Mouse (Mus musculus) ES-Bruce4 (cell line): Measurements from ENCODE around the gene Cgnl1. TPM values are rescaled to one million over a fixed set of nuclear protein-coding genes. Genes with fewer than 3 reads are reported as not detected.

ENCODE experiments used
- H3K27ac ChIP-seq: 2 replicates; pipeline ENCODE4 v1.5.1; 2012; ENCODE audit warnings: low read length, inconsistent platforms; ENCODE audit not compliant: insufficient read depth
- H3K27me3 ChIP-seq: 2 replicates; pipeline ENCODE4 v1.6.1; 2012; ENCODE audit warnings: mild to moderate bottlenecking, low read length, inconsistent platforms; ENCODE audit not compliant: control insufficient read depth, poor library complexity, insufficient read depth, severe bottlenecking
- H3K36me3 ChIP-seq: 2 replicates; pipeline ENCODE4 v1.6.1; 2012; ENCODE audit warnings: inconsistent platforms, mild to moderate bottlenecking, low read length, moderate library complexity; ENCODE audit not compliant: control insufficient read depth, poor library complexity, insufficient read depth, severe bottlenecking
- H3K4me1 ChIP-seq: one replicate; pipeline ENCODE4 v1.8.1; 2011; ENCODE audit warnings: low read length; ENCODE audit not compliant: control insufficient read depth, insufficient read depth
- H3K4me3 ChIP-seq: 2 replicates; pipeline ENCODE4 v1.5.1; 2011; ENCODE audit warnings: low read depth, mild to moderate bottlenecking, low read length
- H3K9ac ChIP-seq: 2 replicates; pipeline ENCODE4 v1.6.1; 2012; ENCODE audit warnings: low read depth, mild to moderate bottlenecking, inconsistent platforms; ENCODE audit not compliant: poor library complexity, severe bottlenecking
- H3K9me3 ChIP-seq: replicated peaks from 2 replicates; pipeline ENCODE4 v1.6.1; 2012; ENCODE audit warnings: mild to moderate bottlenecking, low read length, inconsistent platforms; ENCODE audit not compliant: control insufficient read depth, poor library complexity, insufficient read depth, severe bottlenecking
- CTCF ChIP-seq: IDR thresholded peaks from one replicate; pipeline ENCODE4 v1.8.1; 2011; ENCODE audit warnings: low read depth, low read length
- EP300 ChIP-seq: IDR thresholded peaks from 2 replicates; pipeline ENCODE4 v1.6.1; 2011; ENCODE audit warnings: low read depth, low read length; ENCODE audit not compliant: insufficient read depth
- POLR2A ChIP-seq: IDR thresholded peaks from one replicate; pipeline ENCODE4 v1.8.1; 2011; ENCODE audit warnings: low read length; ENCODE audit not compliant: insufficient read depth
- polyA plus RNA-seq: library from polyadenylated mRNA; stranded (reverse); fragments of >200 nt; gene quantifications from 2 replicates; pipeline ENCODE4 v1.2.4, GENCODE M21; 2011; ENCODE audit warnings: low read depth; ENCODE audit not compliant: missing spikeins, insufficient read depth, insufficient read length

Gene Cgnl1
- polyA plus RNA-seq, 1 experiment, result 11.3 TPM

DNA sequence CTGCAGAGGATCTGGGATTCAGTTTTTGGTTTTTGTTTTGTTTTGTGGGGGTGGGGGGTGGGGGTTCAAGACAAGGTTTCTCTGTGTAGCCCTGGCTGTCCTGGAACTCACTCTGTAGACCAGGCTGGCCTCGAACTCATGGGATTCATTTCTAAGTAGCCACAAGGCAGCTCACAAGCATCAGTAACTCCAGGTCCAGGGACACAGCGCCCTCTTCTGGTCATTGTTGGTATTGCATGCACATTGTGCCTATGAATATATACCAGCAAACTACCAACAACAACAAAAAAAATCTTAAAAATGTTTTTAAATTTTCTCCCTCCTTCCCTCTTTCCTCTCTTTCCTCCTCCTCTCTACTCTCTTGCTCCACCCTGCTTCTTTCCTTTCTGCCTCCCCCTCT is 156.8 kb downstream of the Cgnl1 start:
- Histone ChIP-seq H3K4me1 (no peaks in the 10 kb centered on the region), H3K9me3 (0 out of 2 replicates have a peak, but pooled peaks cover 3% of the 10 kb centered on the region), H3K27me3 (no peaks in the 10 kb centered on the region), H3K27ac (no peak overlapping the region), H3K9ac (no peak overlapping the region), H3K36me3 (no peaks in the 10 kb centered on the region), H3K4me3 (no peak overlapping the region)
- TF ChIP-seq CTCF, result peak; percentile 71
- TF ChIP-seq EP300, result no peak

- H3K9me3 ChIP-seq, result no peaks in the 10 kb centered on the region
- H3K9ac ChIP-seq, result no peak overlapping the region
- no peaks in the 10 kb centered on the region for H3K27me3 ChIP-seq
- H3K36me3 ChIP-seq, result no peaks in the 10 kb centered on the region
- TF ChIP-seq EP300 (no peak), CTCF (peak; percentile 85)
- H3K27ac ChIP-seq, result no peak overlapping the region
- no peaks in the 10 kb centered on the region for H3K4me1 ChIP-seq
- no peak overlapping the region for H3K4me3 ChIP-seq
Observed at GRCm38 (mm10) chr9:71612981-71613380, 158.4 kb downstream of the Cgnl1 start.

DNA sequence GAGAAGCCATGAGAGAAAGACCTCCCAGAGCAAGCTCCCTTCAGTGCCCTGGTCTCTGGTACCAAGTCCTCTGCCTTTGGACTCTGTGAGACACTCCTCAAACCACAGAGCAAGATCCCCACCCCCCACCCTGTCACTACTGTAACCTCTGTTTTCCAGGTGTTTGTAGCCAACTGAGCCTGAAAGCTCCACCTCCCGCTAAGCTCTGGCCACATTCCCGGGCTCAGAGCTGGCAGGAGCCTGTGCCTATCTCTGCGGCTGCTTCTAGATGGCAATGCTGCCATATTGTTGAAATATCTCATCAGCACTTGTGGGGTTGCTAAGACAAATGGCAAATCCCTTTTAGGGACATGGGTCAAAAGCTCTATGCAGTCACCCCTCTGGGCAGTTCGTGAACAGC is 159.5 kb downstream of the Cgnl1 start:
- Histone ChIP-seq H3K27ac (no peak overlapping the region), H3K36me3 (no peaks in the 10 kb centered on the region), H3K9ac (no peak overlapping the region), H3K27me3 (no peaks in the 10 kb centered on the region), H3K4me3 (no peak overlapping the region), H3K9me3 (no peaks in the 10 kb centered on the region), H3K4me1 (no peaks in the 10 kb centered on the region)
- TF ChIP-seq CTCF (no peak), POLR2A (no peak), EP300 (no peak)

- TF ChIP-seq CTCF (no peak), EP300 (no peak), POLR2A (no peak)
- H3K4me1 ChIP-seq, result no peaks in the 10 kb centered on the region
- H3K4me3 ChIP-seq, result no peak overlapping the region
- no peaks in the 10 kb centered on the region for H3K27me3 ChIP-seq
- no peak overlapping the region for H3K27ac ChIP-seq
- no peaks in the 10 kb centered on the region for H3K36me3 ChIP-seq
- no peak overlapping the region for H3K9ac ChIP-seq
- no peaks in the 10 kb centered on the region for H3K9me3 ChIP-seq
Observed at GRCm38 (mm10) chr9:71609010-71609409, 162.4 kb downstream of the Cgnl1 start.

- no peaks in the 10 kb centered on the region for H3K36me3 ChIP-seq
- H3K27me3 ChIP-seq, result no peaks in the 10 kb centered on the region
- TF ChIP-seq CTCF (no peak), POLR2A (no peak), EP300 (no peak)
- no peaks in the 10 kb centered on the region for H3K4me1 ChIP-seq
- H3K9ac ChIP-seq, result no peak overlapping the region
- H3K27ac ChIP-seq, result no peak overlapping the region
- H3K9me3 ChIP-seq, result no peaks in the 10 kb centered on the region
- H3K4me3 ChIP-seq, result no peak overlapping the region
Observed at GRCm38 (mm10) chr9:71606296-71607057, 164.9 kb downstream of the Cgnl1 start.

- Histone ChIP-seq H3K4me1 (no peaks in the 10 kb centered on the region), H3K27me3 (no peaks in the 10 kb centered on the region), H3K4me3 (no peak overlapping the region), H3K27ac (no peak overlapping the region), H3K9me3 (no peaks in the 10 kb centered on the region), H3K36me3 (no peaks in the 10 kb centered on the region), H3K9ac (no peak overlapping the region)
- TF ChIP-seq POLR2A, result no peak
- no peak for TF ChIP-seq EP300
- no peak for TF ChIP-seq CTCF
Observed at GRCm38 (mm10) chr9:71604914-71605635, 166.3 kb downstream of the Cgnl1 start.
